Mouse (Mus musculus) olfactory bulb, adult 2 months (tissue): Measurements from ENCODE around the gene Ncoa7. TPM values are rescaled to one million over a fixed set of nuclear protein-coding genes. Genes with fewer than 3 reads are reported as not detected.

ENCODE experiments used
- H3K27ac ChIP-seq: fragments of 200-500 bp; 2 replicates; pipeline ENCODE4 v1.5.1; 2012; ENCODE audit warnings: low read depth, low read length; ENCODE audit not compliant: insufficient read depth
- H3K4me1 ChIP-seq: fragments of 200-500 bp; 2 replicates; pipeline ENCODE4 v1.6.1; 2012; ENCODE audit warnings: low read length; ENCODE audit not compliant: control insufficient read depth, insufficient read depth
- H3K4me3 ChIP-seq: fragments of 200-500 bp; 2 replicates; pipeline ENCODE4 v1.5.1; 2012; ENCODE audit warnings: mild to moderate bottlenecking, low read depth, low read length, moderate library complexity; ENCODE audit not compliant: insufficient read depth
- CTCF ChIP-seq: fragments of 200-500 bp; IDR thresholded peaks from 2 replicates; pipeline ENCODE4 v1.5.1; 2012; ENCODE audit warnings: low read depth, mild to moderate bottlenecking, low read length, moderate library complexity; ENCODE audit not compliant: insufficient read depth
- POLR2A ChIP-seq: fragments of 200-500 bp; IDR thresholded peaks from 2 replicates; pipeline ENCODE4 v1.6.1; 2012; ENCODE audit warnings: mild to moderate bottlenecking, low read depth, low read length, moderate library complexity; ENCODE audit not compliant: insufficient read depth
- WGBS: fragments of 180-500 bp; shearing (Covaris S2); methylation state at CpG from one replicate; pipeline ENCODE4 v1.1.7; 2018; 5-methylcytosine and 5-hydroxymethylcytosine counted together
- polyA plus RNA-seq: library from polyadenylated mRNA; stranded (reverse); fragments of >200 nt; gene quantifications from 2 replicates; pipeline ENCODE4 v1.2.4, GENCODE M21; 2012; ENCODE audit warnings: low replicate concordance; ENCODE audit not compliant: missing spikeins, insufficient read depth, insufficient read length

Ncoa7 gene
- not detected in 2 replicates for polyA plus RNA-seq

DNA sequence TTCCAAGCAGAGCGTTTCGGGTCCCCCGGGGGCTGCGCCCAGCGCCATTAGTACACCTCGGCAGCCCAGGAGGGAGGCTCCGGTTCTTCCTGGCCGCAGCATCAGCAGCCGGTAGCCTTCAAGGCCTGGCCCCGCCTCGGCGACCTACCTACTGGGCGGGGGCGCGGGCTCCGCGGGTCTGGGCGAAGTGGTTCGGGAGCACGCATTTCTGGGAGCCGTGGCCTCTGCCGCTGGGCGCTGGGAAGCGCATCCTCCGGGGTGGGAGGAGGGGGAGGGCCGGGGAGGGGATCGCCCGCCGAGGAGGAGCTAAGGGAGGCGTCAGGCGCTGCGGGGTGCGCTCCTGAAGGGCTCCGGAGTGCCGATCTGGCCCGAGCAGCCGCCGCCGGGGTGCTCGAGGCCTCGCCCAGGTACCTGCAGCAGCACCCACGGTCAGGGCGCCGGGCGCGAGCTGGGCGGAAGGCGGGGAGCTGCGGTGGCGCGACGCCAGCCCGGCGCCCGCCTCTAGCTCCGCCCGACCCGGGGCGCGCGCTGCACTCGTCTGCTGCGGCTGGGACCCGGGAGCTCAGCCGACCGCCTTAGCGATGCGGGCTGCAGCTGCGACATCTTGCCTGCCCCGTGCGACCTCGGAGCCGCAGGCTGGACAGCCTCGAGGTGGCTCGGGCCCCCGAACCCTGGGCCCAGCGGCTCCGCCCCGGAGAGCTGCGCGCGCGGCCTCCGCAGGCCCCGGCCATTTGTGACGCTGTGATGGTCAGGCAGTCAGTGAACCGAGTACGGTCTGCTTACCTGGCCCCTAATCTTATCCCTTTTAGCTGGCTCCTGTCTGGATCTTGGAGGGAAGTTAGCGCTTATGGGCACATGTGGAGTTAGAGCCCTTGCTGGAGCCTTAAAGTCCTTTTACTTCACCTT is at the start of gene Ncoa7:
Gene Ncoa7, minus strand, starts transcription at position 646 of the 906 bp plus-strand sequence.
- TF ChIP-seq CTCF (no peak), POLR2A (peak; percentile 37; the same call in 1 of the 2 replicates)
- under 1% methylated on average over 89 of the region's 89 CpGs for WGBS
- Histone ChIP-seq H3K4me3 (peak within 1 kb of the TSS; percentile 97), H3K4me1 (no peaks in the 10 kb centered on the region), H3K27ac (peak within 1 kb of the TSS; percentile 97)

DNA sequence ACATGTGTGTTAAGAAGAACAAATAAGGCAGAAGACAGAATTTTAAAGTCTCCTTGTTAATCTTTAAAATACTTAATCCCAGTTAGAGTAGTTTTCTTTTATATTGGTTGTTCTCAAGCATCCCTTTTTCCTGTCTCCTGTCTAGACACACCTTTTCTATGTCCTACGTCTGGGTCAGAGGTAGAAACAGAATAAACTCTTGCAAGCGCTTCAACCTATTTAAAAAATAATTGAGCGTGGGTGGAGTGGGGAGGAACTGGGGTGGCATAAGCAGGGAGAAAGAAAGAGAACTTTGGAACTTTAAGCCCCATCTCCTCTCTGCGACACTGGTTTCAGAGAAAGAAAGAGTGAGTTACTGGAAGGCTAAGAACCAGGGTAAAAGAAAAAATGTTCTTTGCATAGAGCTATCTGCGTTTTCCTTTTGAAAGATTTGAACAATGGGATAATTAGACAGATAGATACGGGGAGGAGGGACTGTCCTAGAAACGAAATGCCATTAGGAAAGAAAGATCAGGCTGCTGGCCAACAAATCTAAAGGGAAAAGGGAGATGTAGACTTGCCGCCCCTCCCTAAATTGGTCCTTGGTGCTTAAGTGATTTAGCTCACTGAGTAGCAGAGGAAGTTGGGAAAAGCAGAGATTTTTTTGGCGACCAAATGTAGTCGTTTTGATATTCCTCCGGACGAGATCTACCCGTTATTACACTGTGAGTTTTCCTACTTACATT is 42.1 kb upstream of the Ncoa7 start:
- H3K27ac ChIP-seq = no peak overlapping the region
- no peak overlapping the region for H3K4me3 ChIP-seq
- TF ChIP-seq CTCF = no peak
- TF ChIP-seq POLR2A = no peak
- peaks cover 7% of the 10 kb centered on the region for H3K4me1 ChIP-seq
- WGBS = 36% methylated on average over 13 of the region's 13 CpGs

DNA sequence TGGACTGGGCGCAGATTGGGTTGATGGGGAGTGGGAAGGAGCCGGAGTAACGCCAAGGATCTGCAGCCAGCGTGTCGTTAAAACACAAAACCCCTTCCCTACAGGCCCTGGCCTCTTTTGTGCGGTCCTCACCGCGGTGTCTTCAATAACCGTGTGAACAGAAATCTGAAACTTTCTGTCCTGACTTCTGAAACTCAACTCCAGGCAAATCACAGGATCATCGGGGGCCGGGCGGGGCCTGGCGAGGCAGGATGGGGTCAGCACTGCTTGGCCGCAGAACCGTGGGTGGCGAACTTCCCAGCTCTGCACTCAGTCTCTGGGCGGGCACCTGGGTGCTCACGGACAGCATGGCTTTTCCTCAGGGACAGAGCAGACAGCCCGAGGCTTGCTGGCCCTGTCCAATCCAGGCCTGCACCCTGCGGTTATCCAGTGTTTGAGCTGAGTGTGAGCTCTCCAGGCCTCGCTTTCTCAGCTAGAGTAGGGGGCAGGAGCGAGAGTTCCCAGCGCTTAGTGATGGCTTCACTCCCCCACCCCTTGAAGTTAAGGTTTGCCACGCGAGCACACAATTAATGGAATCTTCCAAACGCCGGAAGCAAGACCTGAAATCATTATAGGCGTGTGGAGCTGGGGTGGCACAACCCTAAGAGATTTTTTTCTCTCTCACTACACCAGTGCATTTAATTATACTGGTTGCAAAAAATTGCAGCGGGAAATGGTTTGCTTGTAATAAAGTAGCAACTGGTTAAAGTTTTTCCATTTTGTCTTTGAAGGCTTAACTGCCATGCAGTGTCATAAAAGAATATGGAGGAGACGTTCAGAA is 41.3 kb upstream of the Ncoa7 start:
- Histone ChIP-seq H3K27ac (0 out of 2 replicates have a peak overlapping the region, but pooled peaks have one; percentile 2), H3K4me1 (peaks cover 7% of the 10 kb centered on the region), H3K4me3 (peak overlapping the region; percentile 1; the same call in 1 of the 2 replicates)
- TF ChIP-seq POLR2A (no peak), CTCF (no peak)
- 21% methylated on average over 30 of the region's 30 CpGs for WGBS

DNA sequence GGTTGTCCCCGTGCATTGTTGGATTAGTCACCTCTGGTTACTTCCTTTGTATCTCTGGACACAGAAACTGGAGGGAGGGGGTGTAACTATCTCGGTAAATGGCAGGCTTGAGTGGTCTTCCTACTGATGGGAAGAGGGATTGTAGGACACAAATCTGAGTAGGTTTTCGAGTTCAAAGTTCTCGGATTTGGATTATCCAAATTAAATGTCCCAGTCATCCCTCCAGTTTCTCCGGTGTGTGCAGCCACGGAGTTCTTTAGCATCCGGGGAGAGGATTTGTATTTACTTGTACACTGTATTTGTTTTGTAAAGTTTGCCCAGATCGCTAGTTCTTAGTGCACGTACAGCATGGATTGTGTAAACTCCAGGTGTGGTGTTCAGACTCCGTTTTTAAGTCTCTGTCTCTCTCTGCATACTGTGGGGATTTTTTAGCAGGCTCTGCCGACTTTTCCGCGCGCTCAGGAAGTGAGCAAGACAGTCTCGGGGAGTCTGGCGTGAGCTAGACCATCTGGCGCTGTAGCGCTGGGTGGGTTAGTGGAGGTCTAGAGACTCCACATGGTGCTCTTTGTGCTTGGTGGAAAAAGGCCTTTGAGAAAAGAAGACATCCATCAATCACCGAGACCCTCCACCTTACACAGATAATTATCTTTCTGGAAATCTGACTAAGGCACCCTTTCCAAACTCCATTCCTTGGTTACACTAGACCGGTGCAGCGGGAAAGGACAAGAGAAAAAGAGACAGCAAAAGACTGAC is 40.5 kb upstream of the Ncoa7 start:
- WGBS = 6% methylated on average over 21 of the region's 21 CpGs
- no peak for TF ChIP-seq CTCF

DNA sequence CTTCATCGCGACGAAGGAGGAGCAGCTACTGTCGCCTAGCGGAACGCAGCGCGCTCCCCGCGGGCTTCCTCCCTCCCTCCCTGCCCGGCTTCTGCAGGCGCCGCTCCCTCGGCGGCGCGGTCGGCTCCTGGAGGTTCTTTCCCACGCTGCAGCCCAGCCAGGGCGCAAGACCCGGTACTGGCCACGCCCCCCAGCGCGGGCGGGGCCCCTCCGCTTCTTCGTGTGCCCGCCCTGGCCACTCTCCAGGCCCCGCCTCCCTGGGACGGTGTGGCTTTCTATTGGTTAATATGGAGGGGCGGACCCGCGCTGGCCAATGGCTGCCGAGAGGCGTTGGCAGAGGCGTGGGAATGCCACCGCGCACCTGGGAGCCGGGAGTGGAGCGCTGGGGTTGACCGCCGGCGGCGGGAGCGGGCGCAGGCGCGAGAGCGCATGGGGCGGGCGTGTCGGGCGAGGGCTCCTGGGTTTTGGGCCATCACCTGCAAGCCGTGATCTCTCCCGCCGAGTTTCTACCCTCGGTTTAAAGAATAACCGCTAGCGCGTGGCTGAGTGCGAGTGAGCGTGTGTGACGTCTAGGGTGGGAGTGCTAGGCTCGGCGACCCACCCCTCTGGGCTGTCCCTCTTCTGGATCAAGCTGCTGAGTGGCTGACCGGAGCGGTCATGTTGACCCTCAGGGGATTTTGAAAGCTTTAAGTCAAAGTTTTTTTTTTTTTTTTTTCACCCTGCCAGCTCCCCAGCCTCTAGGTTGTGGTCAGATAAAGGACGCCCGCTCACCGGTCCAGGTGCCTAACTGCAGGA is 39.7 kb upstream of the Ncoa7 start, which contains the start of gene Hey2:
Gene Hey2, minus strand, starts transcription at position 159 of the 795 bp plus-strand sequence.
- Histone ChIP-seq H3K27ac (peak within 1 kb of the TSS; percentile 21; the same call in 1 of the 2 replicates), H3K4me3 (peak within 1 kb of the TSS; percentile 86), H3K4me1 (peaks cover 7% of the 10 kb centered on the region)
- under 1% methylated on average over 70 of the region's 70 CpGs for WGBS
- TF ChIP-seq CTCF (no peak), POLR2A (peak; percentile 56)

More for the DNA sequence above, 40.5 kb upstream of the Ncoa7 start:
- Histone ChIP-seq H3K27ac (0 out of 2 replicates have a peak overlapping the region, but pooled peaks have one; percentile 2), H3K4me3 (peak overlapping the region; percentile 86), H3K4me1 (peaks cover 7% of the 10 kb centered on the region)

DNA sequence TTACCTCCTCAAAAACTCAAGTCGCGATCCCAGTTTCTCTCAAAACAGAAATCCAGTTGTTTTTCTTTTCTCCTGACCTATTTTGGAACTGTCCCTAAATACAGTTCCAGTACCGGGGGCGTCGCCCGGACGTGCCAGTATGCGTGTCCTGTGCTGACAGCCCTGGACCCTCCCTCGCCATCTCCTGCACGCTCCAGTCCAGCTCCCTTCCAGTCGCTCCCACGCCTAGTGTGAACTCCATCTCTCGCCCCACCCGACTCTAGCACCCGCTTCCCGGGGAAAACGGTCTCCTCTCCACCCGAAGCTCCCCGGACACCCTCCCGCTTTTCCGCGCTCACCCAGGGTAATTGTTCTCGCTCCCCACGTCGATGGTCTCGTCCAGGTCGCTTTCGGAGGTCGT is 39.1 kb upstream of the Ncoa7 start:
- Histone ChIP-seq H3K4me3 (peak overlapping the region; percentile 86), H3K4me1 (peaks cover 7% of the 10 kb centered on the region), H3K27ac (0 out of 2 replicates have a peak overlapping the region, but pooled peaks have one; percentile 21)
- under 1% methylated on average over 29 of the region's 29 CpGs for WGBS
- no peak for TF ChIP-seq CTCF
- no peak for TF ChIP-seq POLR2A

DNA sequence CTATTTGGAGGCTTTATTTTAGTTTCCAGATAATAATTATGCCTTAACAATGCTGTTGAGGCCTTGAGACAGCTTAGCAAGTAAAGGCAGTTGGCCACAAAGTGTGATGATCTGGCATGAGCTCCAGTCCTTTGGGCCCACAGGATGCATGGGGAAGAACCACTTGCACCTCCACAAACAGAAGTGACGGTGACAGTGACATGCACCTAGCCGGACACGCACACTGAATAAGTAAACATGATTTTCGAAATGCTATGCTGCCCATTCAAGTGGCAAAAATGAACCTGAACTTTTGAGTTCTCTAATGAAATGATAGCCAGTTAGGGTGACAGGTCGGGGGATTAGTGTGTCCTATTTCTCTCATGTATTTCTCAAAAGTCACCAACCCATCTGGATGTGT is 37.7 kb upstream of the Ncoa7 start:
- 95% methylated on average over 5 of the region's 5 CpGs for WGBS
- Histone ChIP-seq H3K27ac (no peak overlapping the region), H3K4me3 (0 out of 2 replicates have a peak overlapping the region, but pooled peaks have one; percentile 17), H3K4me1 (peaks cover 7% of the 10 kb centered on the region)
- TF ChIP-seq CTCF (no peak), POLR2A (no peak)

DNA sequence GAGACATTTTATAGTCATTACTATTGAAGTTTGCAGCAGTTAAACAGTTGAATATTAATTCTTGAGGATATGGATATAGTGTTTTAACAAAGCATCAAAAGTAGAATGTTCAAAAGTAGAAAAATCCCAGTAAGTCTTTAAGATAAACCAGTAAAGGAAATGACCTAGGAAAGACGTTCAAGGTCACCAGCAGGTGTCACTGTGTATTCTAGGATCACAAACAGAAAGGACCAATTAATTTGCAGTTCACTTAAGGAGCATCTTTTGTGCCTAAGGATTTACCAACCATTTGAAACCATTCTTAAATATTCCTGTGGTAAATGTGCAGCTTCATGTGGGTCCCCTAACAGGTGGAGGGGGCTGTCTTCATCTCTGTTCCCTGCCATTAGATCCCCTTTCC is 35.1 kb upstream of the Ncoa7 start:
- no peak for TF ChIP-seq POLR2A
- TF ChIP-seq CTCF = no peak
- no peaks in the 10 kb centered on the region; the same call in 1 of the 2 replicates for H3K4me1 ChIP-seq
- H3K27ac ChIP-seq = no peak overlapping the region
- H3K4me3 ChIP-seq = no peak overlapping the region
- 8% methylated on average over 1 of the region's 1 CpGs for WGBS
